Mouse (Mus musculus) urinary bladder, adult 18-20 months (tissue): Measurements from ENCODE around the gene Akap12.

Experiments used
- DNase-seq, 2 experiments: peaks; one replicate each; pipeline ENCODE4 v3.0.0; 2022; ENCODE audit warnings: low spot score in 2 of 2, mixed read lengths in 2 of 2

The Akap12 gene

DNA sequence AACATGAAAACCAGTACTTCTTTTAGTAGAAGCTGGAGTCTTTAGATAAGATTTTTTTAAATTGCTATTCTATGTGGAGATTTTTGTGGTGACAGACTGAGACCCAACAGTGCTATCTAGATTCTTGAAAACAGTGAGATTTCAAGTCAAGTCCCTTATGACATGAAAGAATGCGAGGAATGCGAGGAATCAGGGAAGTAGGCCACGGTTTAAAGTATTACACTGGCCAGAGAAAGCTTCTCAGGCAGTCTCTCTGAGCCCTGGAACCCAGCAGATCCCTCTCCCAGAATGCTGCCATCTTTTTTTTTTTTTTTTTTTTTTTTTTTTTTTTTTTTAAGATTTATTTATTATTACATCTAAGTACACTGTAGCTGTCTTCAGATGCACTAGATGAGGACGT, 16.2 kb downstream of the Akap12 start:
- DNase-seq = no peak

DNA sequence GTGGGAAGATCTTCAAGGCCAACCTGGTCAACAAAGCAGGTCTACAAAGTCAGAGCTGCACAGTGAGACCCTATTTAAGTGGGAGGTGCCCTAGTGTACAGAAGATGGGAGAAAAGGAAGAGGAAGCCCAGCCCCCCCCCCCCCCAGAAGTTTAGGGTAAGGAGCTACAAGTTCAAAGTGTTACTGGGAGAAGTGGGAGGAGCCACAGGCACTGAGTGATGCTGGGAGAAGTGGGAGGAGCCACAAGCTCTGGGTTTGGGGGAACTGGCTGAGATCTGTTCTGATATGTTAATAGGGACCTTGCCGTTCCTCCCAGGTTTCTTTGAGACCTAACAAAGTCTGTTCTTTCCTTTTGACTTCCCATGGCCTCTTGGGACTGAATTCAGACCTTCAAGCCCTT, 18.6 kb downstream of the Akap12 start:
- no peak for DNase-seq

- DNase-seq = no peak
These were observed 19.6 kb downstream of the Akap12 start for GRCm38 (mm10) chr10:4285752-4286151.

DNA sequence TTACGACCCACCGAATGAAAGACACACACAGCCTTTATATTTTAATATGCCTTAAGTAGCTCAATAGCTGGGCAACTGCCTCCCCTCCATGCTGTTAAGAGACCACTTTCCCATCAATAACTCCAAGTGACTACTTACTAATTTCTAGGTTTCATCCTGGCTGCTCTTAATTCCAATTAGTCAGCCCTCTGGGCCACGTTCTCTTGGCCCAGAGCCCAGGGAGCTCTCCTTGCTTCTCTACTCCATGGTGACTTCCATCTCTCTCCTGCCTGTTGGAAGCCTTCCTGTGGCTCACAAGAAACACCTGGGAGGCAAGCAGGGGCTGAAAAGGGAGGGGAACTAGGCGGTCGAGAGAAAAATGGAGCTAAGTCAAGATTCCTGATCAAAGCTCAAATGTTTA, 23.0 kb downstream of the Akap12 start:
- DNase-seq = no peak

DNA sequence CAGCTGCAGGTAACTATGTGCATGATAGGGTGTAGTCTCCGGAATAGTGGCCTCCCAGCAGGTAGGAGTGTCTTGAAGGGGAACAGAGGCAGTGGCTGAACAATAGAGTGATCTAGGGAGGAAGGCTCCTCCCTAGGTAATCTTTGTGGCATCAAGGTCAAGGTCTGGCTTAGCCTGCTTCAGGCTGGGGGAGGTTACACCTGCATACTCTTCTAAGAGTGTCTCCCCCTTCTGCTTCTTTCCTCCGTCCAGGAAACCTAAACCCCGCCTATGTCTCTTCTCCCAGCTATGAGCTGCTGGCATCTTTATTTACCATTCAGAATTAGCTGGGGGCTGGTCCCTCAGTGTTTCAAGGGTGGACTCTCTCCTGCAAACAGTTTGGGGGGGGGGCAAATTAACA, 23.5 kb downstream of the Akap12 start:
- DNase-seq = no peak

GRCm38 (mm10) chr10:4290145-4290544, 24.0 kb downstream of the Akap12 start:
- DNase-seq = no peak

GRCm38 (mm10) chr10:4290561-4290960, 24.4 kb downstream of the Akap12 start:
- DNase-seq = no peak

DNA sequence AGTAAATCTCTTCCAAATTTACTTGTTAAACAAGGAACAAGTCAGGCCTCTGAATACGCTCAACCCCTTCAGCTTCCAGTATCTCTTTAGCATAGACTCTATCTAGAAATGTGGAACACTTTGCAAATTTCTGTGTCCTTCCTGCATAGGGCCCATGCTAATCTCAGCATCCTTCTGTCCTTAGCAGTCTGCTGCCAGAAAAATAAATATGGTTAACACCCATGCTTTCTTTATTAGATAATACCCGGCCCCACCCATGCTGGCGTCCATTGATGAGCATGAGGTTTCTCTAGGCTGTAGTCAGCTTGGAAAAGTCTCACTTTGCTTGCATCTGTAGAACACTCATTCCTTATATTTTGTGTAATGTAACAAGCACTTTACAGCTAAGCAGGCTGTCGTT, 27.2 kb downstream of the Akap12 start:
- peak in 1 of 2 experiments; percentile 7 for DNase-seq

DNA sequence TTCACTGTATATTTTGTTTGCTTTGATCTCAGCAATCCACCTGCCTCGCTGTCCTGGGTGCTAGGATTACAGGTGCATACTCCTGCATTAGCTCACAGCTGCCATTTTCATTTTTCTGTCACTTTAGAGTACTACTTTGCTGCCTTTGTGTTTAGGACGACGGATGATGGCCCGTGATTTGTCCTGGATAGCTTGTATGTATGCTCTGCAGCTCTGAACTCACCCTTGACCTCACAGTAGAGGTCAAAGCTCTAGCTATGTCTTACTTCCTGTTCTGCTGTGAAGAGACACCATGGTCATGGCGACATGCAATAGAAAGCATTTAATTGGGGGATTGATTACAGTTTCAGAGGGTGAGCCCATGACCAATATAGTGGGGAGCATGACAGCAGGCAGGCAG, 37.4 kb downstream of the Akap12 start:
- DNase-seq = no peak

DNA sequence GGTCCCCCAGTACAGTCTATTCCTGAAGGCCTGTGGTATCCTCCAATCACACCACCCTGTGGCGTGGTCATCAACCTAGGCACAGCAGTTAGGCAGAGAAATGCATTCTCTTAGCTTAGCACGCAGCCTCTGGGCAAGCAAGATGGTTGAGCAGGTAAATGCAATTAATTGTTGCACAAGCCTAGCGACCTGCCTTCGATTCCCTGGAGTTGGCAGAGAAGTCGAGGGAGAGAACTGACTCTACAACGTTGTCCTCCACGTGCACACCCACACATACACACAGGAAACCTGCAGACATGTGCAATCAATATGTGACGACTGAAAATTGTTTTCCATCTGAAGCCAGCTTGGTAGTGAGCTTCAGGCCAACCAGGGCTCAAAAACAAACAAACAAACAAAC, 57.7 kb downstream of the Akap12 start:
- no peak for DNase-seq

DNA sequence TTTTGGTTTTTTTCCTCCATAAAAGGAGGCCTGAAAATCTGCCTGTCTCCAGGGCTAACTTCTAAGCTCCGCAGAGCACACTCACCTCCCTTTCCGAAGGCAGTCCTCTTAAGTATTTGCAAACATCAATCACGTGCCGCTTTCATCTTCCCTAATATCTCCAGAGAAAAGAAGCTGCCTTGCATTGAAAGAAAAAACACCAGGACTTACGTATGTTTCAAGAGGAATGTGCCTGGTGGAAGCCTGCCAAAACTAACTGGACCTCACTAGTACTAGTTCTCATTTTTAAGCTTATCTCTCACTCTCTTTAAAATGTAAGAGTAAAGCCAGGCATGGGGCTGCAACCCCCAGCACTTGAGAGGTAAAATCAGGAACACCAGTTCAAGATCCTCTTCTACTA, 59.4 kb downstream of the Akap12 start:
- DNase-seq = no peak

DNA sequence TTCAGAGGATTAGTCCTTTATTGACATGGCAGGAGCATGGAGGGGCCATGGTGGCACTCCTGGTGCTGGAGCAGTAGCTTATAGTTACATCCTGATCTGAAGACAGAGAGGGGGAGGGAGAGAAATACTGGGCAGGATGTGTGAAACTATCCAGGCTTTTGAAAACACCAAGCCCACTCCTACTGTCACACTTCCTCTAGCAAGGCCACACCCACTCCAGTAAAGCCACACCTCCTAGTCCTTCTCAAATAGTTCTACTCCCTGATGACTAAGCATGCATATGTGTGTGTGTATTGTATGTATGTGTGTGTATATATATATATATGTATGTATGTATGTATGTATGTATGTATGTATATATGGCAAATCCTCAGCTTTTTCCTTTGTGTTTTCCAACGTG, 61.5 kb downstream of the Akap12 start:
- DNase-seq = no peak

DNA sequence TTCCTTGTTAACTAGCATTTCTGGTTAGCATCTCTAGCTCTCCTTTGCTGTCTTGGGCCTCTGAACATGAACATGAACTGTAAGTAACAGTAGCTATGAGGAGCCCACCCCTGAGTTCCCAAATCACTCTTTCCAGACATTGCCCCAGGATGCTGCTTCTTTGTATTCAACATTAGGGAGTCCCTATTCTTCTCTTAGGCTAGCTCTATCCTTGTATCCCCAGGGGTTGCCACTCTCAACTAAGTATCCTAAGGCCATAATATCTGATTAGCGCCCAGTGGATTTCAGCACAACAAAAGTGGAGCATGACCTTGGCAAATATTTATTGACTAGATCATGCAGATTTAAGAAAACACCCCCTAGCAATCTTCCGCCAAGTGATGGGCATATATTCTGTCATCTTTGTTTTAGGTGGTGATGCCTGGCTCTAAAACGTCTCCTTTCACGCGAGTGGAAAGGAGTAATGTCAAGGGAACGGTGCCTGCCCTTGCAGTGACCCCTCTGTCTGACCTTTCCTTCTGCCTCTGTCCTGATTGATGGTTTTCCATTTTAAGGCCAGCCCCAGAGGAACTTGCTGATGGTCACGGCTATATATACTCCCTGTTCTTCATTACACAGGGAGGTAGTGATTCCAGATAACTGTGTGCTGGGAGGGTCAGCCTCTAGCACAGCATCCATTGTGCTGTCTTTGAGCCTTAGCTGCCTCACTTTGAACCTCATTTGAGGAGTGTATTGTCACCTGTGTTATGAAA, 66.2 kb downstream of the Akap12 start:
- DNase-seq = no peak

- peak in 1 of 2 experiments; percentile 42 for DNase-seq
These were observed 67.1 kb downstream of the Akap12 start for GRCm38 (mm10) chr10:4333319-4333718.

- DNase-seq = peak; percentile 67 to 89
These were observed 68.0 kb downstream of the Akap12 start for GRCm38 (mm10) chr10:4334039-4334683.

DNA sequence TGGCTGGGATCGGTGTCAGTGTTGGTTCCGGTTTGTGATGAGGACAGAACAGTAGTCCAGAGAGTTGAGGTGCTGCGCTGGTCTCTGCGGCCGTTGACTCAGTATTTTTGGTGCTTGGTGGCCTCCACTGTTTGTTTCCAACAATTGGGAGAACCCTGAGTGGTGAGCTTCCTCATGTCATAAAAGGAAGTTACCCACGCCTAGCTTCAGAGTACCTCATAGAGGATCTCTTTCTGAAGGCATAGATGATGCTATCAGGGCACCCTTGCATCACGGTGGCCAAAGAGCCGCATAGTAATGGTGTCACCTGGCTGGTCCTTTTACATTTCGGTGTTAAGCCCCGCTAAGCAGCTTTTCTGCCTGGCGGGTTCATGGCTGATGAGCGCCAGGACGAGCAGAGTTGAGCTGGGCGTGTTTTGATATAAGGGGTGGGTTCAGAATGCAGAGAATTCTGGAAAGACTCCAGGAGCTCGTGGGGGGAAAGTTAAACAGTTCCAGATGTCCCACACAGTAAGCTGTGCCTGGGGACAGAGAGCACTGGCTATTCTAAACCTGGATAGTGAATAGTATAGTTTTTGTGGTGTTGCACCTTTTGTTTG, 72.8 kb downstream of the Akap12 start:
- DNase-seq = no peak

- DNase-seq = peak in 1 of 2 experiments; percentile 28
These were observed 75.2 kb downstream of the Akap12 start for GRCm38 (mm10) chr10:4341430-4341829.

DNA sequence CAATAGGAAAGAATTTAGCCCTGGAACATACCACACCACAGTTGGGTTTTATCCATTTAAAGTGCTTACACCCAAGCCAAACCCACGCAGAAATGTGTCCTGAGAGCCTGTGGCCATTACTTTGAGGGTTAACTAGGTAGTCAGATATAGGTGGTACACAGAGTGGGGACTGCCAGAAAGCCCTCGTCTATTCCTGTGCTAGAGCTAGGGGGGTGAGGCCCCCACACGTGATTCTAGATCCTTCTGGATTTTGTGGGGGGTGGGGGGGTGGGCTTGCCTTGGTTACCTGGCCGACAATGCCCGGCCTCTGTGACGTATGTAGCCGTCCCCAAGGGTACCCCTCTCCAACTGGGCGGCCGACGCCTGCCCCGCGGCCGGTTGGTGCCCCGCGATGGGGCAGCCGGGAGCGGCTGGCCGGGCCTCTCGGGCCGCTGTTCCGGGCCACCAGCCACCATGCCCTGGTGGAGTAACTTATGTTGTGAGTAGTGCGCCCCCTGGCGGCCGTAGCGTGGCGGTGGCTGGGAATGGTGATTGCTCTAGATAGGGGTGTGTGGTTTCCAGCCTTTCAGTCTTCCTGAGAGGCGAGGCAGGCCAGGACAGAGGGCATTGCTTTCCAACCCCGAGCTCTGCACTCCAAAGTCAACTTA, 80.4 kb downstream of the Akap12 start:
- DNase-seq = peak; percentile 79 to 81

- DNase-seq = no peak
These were observed 80.9 kb downstream of the Akap12 start for GRCm38 (mm10) chr10:4347136-4347492.

DNA sequence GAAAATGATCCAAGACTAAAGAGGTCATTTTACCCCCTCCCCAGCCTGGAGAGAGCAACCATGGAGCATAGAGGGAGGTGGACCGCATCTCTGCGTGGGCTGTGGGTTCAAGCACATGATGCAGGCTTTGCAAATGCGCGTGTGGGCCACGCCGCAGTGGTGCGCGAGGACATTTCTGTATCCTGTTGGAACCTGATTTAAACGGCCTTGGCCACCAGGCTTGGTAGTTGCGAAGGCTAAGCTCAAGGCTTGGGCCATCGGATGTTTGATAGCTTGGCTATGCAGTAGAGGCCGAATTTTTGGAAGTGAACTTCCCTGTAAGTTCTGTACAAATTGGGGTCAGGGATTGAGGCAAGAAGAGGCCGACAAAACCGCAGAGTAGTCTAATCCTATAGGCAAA, 81.4 kb downstream of the Akap12 start:
- no peak for DNase-seq

GRCm38 (mm10) chr10:4354371-4355260, 88.4 kb downstream of the Akap12 start:
- no peak for DNase-seq
